In genomic region chr5:119668191-119668912, GRCm38 (mm10) we compare ENCODE assay signal across 10 mouse cellular contexts. TPM values are rescaled to one million over a fixed set of nuclear protein-coding genes. Genes with fewer than 3 reads are reported as not detected.
DNase-seq lines count a peak whose midpoint lies in the region; ATAC-seq lines count a peak whose summit lies in the region.
"Had no signal": no experiment of that assay in that cellular context is flagged by ENCODE, and none has a peak within 500 bp of the region (broad histone marks: within the 10 kb centered on the region; RNA-seq: fewer than 3 reads in every experiment).

No protein-coding gene starts in this region.

- intact Hi-C loops in heart, postnatal 10 days (cut with DNase I) = no loop called here

- no peak overlapping the region for H3K4me3 ChIP-seq in heart, embryonic 14.5 days (ENCODE audit: control insufficient read depth in 1 of 2, insufficient read depth in 1 of 2, low read depth in 1 of 2, low read length in 2 of 2)
- H3K4me3 ChIP-seq in neural tube, embryonic 15.5 days (replicated peaks) = no peak overlapping the region
- peak overlapping the region; percentile 65 for H3K4me3 ChIP-seq in limb, embryonic 10.5 days
- no peak overlapping the region; the same call in 1 of the 2 replicates for H3K4me3 ChIP-seq in stomach, embryonic 16.5 days (replicated peaks; ENCODE audit: low read length)
- H3K4me3 ChIP-seq in midbrain, embryonic 14.5 days (replicated peaks; ENCODE audit: low read depth, low read length) = no peak overlapping the region

- H3K9me3 ChIP-seq in heart, embryonic 14.5 days (ENCODE audit: control insufficient read depth, low read length) = no peaks in the 10 kb centered on the region
- H3K9me3 ChIP-seq in neural tube, embryonic 15.5 days (replicated peaks) = no peaks in the 10 kb centered on the region
- H3K9me3 ChIP-seq in limb, embryonic 10.5 days (replicated peaks) = no peaks in the 10 kb centered on the region
- H3K9me3 ChIP-seq in stomach, embryonic 16.5 days (replicated peaks; ENCODE audit: control insufficient read depth, low read length) = no peaks in the 10 kb centered on the region
- no peaks in the 10 kb centered on the region for H3K9me3 ChIP-seq in midbrain, embryonic 14.5 days (ENCODE audit: control insufficient read depth, low read length)

- no peak for DNase-seq in heart, postnatal 10 days
- DNase-seq in neural tube, embryonic 10.5 days (ENCODE audit: extremely low spot score, low spot score) = peak; percentile 62
- no peak for DNase-seq in limb, embryonic 10.5 days (ENCODE audit: low spot score)
- DNase-seq in midbrain, embryonic 14.5 days = no peak
- DNase-seq: cerebellum, postnatal 25 days; thymus, postnatal 36 days had no signal

- WGBS in heart, embryonic 14.5 days = 19% methylated on average over 34 of the region's 34 CpGs
- WGBS in neural tube, embryonic 15.5 days = 4% methylated on average over 33 of the region's 34 CpGs
- 1% methylated on average over 34 of the region's 34 CpGs for WGBS in limb, embryonic 10.5 days
- 28% methylated on average over 34 of the region's 34 CpGs for WGBS in stomach, embryonic 16.5 days
- WGBS in midbrain, embryonic 14.5 days = 0% methylated on average over 34 of the region's 34 CpGs

- peaks cover 72% of the 10 kb centered on the region for H3K27me3 ChIP-seq in heart, embryonic 14.5 days (ENCODE audit: control insufficient read depth, insufficient read depth, low read length)
- H3K27me3 ChIP-seq in neural tube, embryonic 15.5 days (replicated peaks) = peaks cover 98% of the 10 kb centered on the region
- H3K27me3 ChIP-seq in limb, embryonic 10.5 days (ENCODE audit: low read depth, poor library complexity, severe bottlenecking) = peaks cover 81% of the 10 kb centered on the region
- peaks cover 61% of the 10 kb centered on the region for H3K27me3 ChIP-seq in stomach, embryonic 16.5 days (ENCODE audit: control insufficient read depth, insufficient read depth, low read length)
- H3K27me3 ChIP-seq in midbrain, embryonic 14.5 days (ENCODE audit: control insufficient read depth, insufficient read depth, low read length) = peaks cover 91% of the 10 kb centered on the region

- H3K4me2 ChIP-seq in heart, embryonic 14.5 days (ENCODE audit: low read length) = peak overlapping the region; percentile 16; the same call in 1 of the 2 replicates
- no peak overlapping the region for H3K4me2 ChIP-seq in neural tube, embryonic 15.5 days
- H3K4me2 ChIP-seq in stomach, embryonic 16.5 days (ENCODE audit: low read depth, low read length) = 0 out of 2 replicates have a peak overlapping the region, but pooled peaks have one; percentile 19
- H3K4me2 ChIP-seq in midbrain, embryonic 14.5 days (ENCODE audit: low read length) = no peak overlapping the region

- ATAC-seq in heart, embryonic 14.5 days (ENCODE audit: insufficient number of reproducible peaks, insufficient read depth, low FRiP score, low read depth) = no peak
- no peak for ATAC-seq in neural tube, embryonic 15.5 days (ENCODE audit: low FRiP score)
- ATAC-seq in stomach, embryonic 16.5 days (ENCODE audit: insufficient read depth, low FRiP score) = no peak
- no peak for ATAC-seq in midbrain, embryonic 14.5 days (ENCODE audit: low FRiP score, low TSS enrichment)
- no peak for ATAC-seq in frontal cortex, adult (ENCODE audit: low TSS enrichment)

- no peaks in the 10 kb centered on the region for H3K36me3 ChIP-seq in heart, embryonic 14.5 days (ENCODE audit: control insufficient read depth, insufficient read depth, low read length)
- no peaks in the 10 kb centered on the region for H3K36me3 ChIP-seq in neural tube, embryonic 15.5 days
- no peaks in the 10 kb centered on the region for H3K36me3 ChIP-seq in limb, embryonic 10.5 days
- no peaks in the 10 kb centered on the region for H3K36me3 ChIP-seq in stomach, embryonic 16.5 days (ENCODE audit: control insufficient read depth, insufficient read depth, low read length)
- H3K36me3 ChIP-seq in midbrain, embryonic 14.5 days (ENCODE audit: control insufficient read depth, insufficient read depth, low read length) = no peaks in the 10 kb centered on the region

- H3K27ac ChIP-seq in heart, embryonic 14.5 days (replicated peaks in 1 of 2; ENCODE audit: control insufficient read depth in 1 of 2, insufficient read depth in 1 of 2, low read depth in 2 of 2, low read length in 2 of 2) = no peak overlapping the region
- no peak overlapping the region for H3K27ac ChIP-seq in neural tube, embryonic 15.5 days (replicated peaks)
- peak overlapping the region; percentile 92 for H3K27ac ChIP-seq in limb, embryonic 10.5 days
- H3K27ac ChIP-seq in stomach, embryonic 16.5 days (ENCODE audit: low read length) = no peak overlapping the region
- H3K27ac ChIP-seq in midbrain, embryonic 14.5 days (replicated peaks; ENCODE audit: low read depth, low read length) = no peak overlapping the region

- H3K9ac ChIP-seq in heart, embryonic 14.5 days (ENCODE audit: low read length) = no peak overlapping the region
- no peak overlapping the region for H3K9ac ChIP-seq in neural tube, embryonic 15.5 days (replicated peaks)
- H3K9ac ChIP-seq in stomach, embryonic 16.5 days (ENCODE audit: low read length) = no peak overlapping the region
- H3K9ac ChIP-seq in midbrain, embryonic 14.5 days (replicated peaks; ENCODE audit: low read length) = no peak overlapping the region

- peaks cover 17 to 21% of the 10 kb centered on the region in 2 experiments for H3K4me1 ChIP-seq in heart, embryonic 14.5 days (ENCODE audit: control insufficient read depth in 2 of 2, insufficient read depth in 2 of 2, low read length in 2 of 2)
- peaks cover 16% of the 10 kb centered on the region for H3K4me1 ChIP-seq in neural tube, embryonic 15.5 days
- H3K4me1 ChIP-seq in limb, embryonic 10.5 days = peaks cover 70% of the 10 kb centered on the region
- peaks cover 10% of the 10 kb centered on the region for H3K4me1 ChIP-seq in stomach, embryonic 16.5 days (ENCODE audit: control insufficient read depth, insufficient read depth, low read length)
- no peaks in the 10 kb centered on the region for H3K4me1 ChIP-seq in midbrain, embryonic 14.5 days (ENCODE audit: control insufficient read depth, insufficient read depth, low read length)

RNA-seq across cellular contexts. Expression of gene Tbx3, which starts 2.1 kb away (rescaled TPM):
- polyA plus RNA-seq in heart, embryonic 14.5 days (2014; fragmentation: Nextera tagmentation; extraction: Ambion mirVana) = 6.0 and 7.9 TPM in 2 replicates
- 10 to 100 TPM; 18.8 to 20.4 TPM for total RNA-seq in heart, postnatal 10 days (2021)
- polyA plus RNA-seq in neural tube, embryonic 15.5 days (2015; fragmentation: Nextera tagmentation; extraction: Ambion mirVana) = 4.1 and 8.4 TPM in 2 replicates
- 50.1 and 55.3 TPM in 2 replicates for polyA plus RNA-seq in limb, embryonic 10.5 days (2016; fragmentation: Nextera tagmentation; extraction: Ambion mirVana)
- polyA plus RNA-seq in stomach, embryonic 16.5 days (2015; fragmentation: Nextera tagmentation; extraction: Ambion mirVana) = 15.8 and 16.5 TPM in 2 replicates
- 0.39 and 2.4 TPM in 2 replicates for polyA plus RNA-seq in midbrain, embryonic 14.5 days (2014; fragmentation: Nextera tagmentation; extraction: Ambion mirVana)

Comparison
In these comparisons a context has a peak if more than half of its experiments do, and no peak if none do; other contexts are left out.
1. H3K4me2 ChIP-seq: peak in heart, embryonic 14.5 days (single experiment) and stomach, embryonic 16.5 days (single experiment); none in neural tube, embryonic 15.5 days (single experiment) and midbrain, embryonic 14.5 days (single experiment).